Mouse (Mus musculus) adrenal gland, adult 8-10 months (tissue): ENCODE data around the gene Sike1. TPM values are rescaled to one million over a fixed set of nuclear protein-coding genes. Genes with fewer than 3 reads are reported as not detected.

ENCODE experiments used
- DNase-seq: peaks from one replicate; pipeline ENCODE4 v3.0.0; 2022
- total RNA-seq, 4 experiments: library from RNA; stranded (reverse); gene quantifications; 2 replicates each; pipeline ENCODE4 v1.2.4; 2022

The Sike1 gene
- total RNA-seq: 10 to 100 TPM; 58.0 to 81.4 (median 68.5) TPM

GRCm38 (mm10) chr3:102995605-102996321 is at the start of gene Sike1:
Gene Sike1 (plus strand): TSS chr3:102995708.
- DNase-seq: peak; percentile 93

DNA sequence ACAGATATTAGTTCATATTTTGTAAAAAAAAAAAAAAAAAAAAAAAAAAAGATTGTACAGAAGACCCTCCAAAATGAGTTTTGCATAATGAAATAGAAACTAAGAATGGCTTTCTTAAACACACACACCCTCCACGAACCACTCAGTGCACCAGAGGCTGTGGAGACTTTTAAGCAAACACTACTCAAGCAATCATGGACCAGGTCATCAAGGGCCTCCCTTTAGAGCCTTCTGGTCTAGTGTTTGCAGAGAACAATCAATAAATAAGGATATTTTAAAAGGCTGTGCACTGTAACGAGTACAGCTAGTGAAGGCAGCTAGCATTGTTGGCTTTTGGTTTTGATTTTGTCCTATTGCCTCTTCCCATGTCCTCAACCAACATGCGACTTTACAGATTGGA is 49.2 kb upstream of the Sike1 start:
- no peak for DNase-seq

GRCm38 (mm10) chr3:102946861-102947260 is 48.6 kb upstream of the Sike1 start:
- DNase-seq: no peak

- DNase-seq: no peak
These were observed 41.0 kb upstream of the Sike1 start for GRCm38 (mm10) chr3:102954476-102954875.

DNA sequence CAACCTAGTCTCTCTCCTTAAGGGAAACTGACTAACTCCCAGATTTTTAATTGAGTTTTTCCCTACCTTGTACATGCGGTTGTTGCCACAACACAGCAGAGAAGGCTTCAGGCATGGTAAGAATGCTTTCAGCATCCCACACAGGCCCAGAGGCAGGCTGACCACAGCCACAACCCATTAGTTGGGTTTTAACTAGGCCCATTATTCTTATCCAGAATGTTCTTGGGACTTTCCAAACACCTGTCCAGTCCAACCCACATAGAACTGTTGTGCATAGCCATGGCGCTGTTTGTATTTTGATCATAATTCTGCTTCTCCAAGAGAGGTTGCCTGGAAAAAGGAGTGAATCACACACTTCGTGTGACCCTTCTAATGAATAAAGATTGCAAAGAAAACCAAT is 40.4 kb upstream of the Sike1 start:
- DNase-seq: no peak

- no peak for DNase-seq
These were observed 39.9 kb upstream of the Sike1 start for GRCm38 (mm10) chr3:102955596-102955995.

DNA sequence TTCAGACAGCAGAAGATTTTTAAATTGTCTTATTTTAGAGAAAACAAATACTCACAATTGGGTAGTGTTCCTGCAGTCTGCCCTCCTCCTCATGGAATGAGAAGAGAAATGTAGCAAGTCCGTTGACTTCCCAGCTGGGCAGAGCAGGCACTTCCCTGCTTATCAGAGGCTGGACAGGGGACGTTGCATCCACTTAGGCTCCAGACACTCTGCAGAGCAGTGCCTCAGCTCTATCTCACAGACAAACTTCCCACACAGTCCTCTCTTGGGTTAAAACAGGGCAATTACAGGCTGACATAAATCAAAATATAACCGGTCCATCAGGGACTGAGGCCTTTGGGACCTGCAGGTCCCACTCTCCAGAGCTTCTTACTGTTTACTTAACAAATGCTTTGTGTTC is 31.5 kb upstream of the Sike1 start, which contains the start of gene Nr1h5:
Gene Nr1h5, minus strand, starts transcription at position 101 of the 400 bp plus-strand sequence.
- no peak for DNase-seq

DNA sequence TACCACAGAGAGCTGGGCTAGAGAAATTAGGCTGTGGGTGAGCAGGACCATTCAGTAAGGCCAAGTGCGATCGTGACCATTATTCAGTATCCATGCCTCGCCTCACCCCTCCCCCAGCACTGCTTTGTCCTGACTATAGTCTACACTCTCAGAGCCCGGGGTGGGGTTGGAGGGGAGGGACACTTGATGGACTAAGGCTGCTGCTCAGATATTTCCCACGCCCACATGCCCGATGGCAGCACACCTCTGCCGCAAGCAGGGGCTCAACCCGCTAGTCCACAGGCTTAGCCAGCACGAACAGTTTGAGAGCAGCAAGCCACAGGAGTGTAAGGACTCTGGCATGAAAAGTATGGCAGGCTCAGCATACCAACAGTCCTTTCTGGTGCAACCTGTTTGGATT is 25.4 kb upstream of the Sike1 start:
- no peak for DNase-seq

GRCm38 (mm10) chr3:102970508-102970907 is 25.0 kb upstream of the Sike1 start:
- no peak for DNase-seq

- no peak for DNase-seq
These were observed 18.6 kb upstream of the Sike1 start for GRCm38 (mm10) chr3:102976906-102977305.

DNA sequence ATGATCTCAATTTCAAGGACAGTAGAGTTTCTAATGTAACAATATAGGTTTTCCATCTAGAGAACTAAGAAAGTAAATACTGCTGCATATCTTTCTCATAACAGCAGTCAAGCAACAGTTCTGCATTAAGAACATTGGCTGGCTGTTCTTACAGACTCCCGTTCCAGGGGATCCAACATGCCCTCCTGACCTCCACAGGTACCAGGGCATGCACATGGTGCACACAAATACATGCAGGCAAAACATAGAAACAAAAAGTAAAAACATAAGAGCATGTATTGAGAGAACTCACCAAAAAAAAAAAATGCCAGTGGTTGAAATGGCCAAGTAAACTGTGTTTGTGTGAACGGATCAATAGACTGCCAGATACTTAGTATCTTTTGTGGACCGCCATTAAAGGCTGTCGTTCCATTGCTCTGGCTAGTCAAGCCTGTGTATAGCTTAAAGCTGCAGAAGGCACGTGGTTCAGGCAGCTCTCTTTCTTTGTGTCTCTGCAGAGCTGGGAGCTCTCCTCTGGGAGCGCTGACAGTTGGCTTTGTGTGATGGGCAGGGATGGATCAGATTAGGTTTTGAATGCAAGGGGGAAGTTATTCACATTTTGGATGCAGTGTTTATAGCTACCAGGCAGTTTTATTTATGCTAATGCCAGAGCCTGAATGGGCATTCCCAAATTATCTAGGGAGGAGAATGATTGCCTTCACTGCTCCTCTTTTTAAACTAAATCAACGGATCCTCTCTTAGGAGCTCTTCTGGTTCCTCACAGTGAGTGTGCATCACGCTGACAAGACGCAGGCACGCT is 15.8 kb upstream of the Sike1 start:
- no peak for DNase-seq

DNA sequence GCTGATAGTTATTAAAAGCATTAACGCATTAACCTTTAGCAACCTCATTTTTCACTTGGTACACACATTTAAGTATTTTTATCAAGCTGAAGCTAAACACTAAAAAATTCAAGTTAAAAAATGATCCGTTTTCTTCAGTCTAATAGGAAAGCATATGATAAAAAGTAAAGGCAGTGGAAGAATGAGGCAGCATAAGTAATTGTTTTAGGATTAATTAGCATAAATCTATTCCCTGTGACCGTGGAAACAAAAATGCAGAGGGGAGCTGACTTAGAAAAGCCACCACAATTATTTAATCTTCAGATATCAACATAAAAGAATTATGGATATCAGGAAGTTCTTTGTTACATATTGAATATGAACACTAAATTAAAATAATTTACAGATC is 15.2 kb upstream of the Sike1 start:
- no peak for DNase-seq

DNA sequence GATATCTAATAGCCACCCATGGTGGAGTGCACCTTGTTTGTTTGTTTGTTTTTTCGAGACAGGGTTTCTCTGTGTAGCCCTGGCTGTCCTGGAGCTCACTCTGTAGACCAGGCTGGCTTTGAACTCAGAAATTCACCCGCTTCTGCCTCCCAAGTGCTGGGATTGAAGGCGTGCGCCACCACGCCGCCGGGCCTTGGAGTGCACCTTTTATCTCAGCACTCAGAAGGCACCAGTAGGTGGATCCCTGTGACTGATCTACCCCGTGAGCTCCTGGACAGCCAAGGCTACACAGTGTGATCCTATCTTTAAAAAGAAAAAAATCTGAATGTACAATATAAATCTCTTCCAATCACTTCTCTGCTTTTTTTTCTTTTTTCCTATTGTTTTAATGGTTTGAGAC is 4.5 kb upstream of the Sike1 start:
- DNase-seq: no peak

GRCm38 (mm10) chr3:102992936-102993335 is 2.6 kb upstream of the Sike1 start:
- DNase-seq: no peak

- DNase-seq: no peak
These were observed 289 bp upstream of the Sike1 start for GRCm38 (mm10) chr3:102995233-102995604.

GRCm38 (mm10) chr3:102997036-102997435 is 1.5 kb downstream of the Sike1 start:
- no peak for DNase-seq

- no peak for DNase-seq
These were observed 2.1 kb downstream of the Sike1 start for GRCm38 (mm10) chr3:102997591-102997990.

GRCm38 (mm10) chr3:103001595-103001994 is 6.1 kb downstream of the Sike1 start:
- no peak for DNase-seq

DNA sequence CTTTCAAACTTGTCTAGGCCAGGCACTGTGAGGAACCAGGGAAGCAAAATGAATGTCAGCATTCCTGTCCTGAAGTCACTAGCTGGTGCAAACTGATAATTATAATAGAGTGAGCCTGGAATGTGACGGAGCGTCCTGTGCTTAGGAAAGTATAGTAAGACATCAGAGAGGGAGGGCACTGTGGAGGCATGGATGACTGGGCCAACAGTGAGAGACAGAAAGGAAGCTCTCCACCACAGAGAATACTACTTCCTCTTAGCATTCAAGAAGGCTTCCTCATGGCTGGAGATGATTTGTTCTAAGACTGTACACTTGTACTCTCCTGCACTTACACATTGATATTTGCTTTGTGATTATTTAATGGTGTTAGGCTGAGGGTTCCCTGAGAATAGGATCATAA is 21.8 kb downstream of the Sike1 start:
- DNase-seq: no peak

GRCm38 (mm10) chr3:103019462-103019861 is 24.0 kb downstream of the Sike1 start:
- no peak for DNase-seq

- peak; percentile 98 for DNase-seq
These were observed 24.9 kb downstream of the Sike1 start, which contains the start of gene Csde1 for GRCm38 (mm10) chr3:103020249-103020942. Gene Csde1 (plus strand): TSS chr3:103020426.

- peak; percentile 92 for DNase-seq
These were observed 25.6 kb downstream of the Sike1 start for GRCm38 (mm10) chr3:103020943-103021638.

GRCm38 (mm10) chr3:103026174-103026573 is 30.7 kb downstream of the Sike1 start:
- no peak for DNase-seq
